Mouse (Mus musculus) heart, postnatal 4 days (tissue): ENCODE measurements around the gene Gm45837. TPM values are rescaled to one million over a fixed set of nuclear protein-coding genes. Genes with fewer than 3 reads are reported as not detected.

Experiments used
- DNase-seq: peaks from one replicate; pipeline ENCODE4 v3.0.0; 2021
- total RNA-seq, 2 experiments: library from RNA; stranded (reverse); gene quantifications; 2 replicates each; pipeline ENCODE4 v1.2.3; 2021

The Gm45837 gene
- total RNA-seq, 2 experiments from 2014 or later: 7.4 TPM; not detected in 1

GRCm38 (mm10) chr7:101443093-101443492 is 32.4 kb downstream of the Gm45837 start:
- DNase-seq: no peak

GRCm38 (mm10) chr7:101444211-101444610 is 33.5 kb downstream of the Gm45837 start:
- no peak for DNase-seq

GRCm38 (mm10) chr7:101449855-101450254 is 39.2 kb downstream of the Gm45837 start:
- DNase-seq: no peak

GRCm38 (mm10) chr7:101450422-101451401 is 40.0 kb downstream of the Gm45837 start:
- peak; percentile 95 for DNase-seq

GRCm38 (mm10) chr7:101452669-101453068 is 42.0 kb downstream of the Gm45837 start:
- DNase-seq: no peak

GRCm38 (mm10) chr7:101453296-101453695 is 42.6 kb downstream of the Gm45837 start:
- DNase-seq: no peak

- peak; percentile 55 for DNase-seq
These were observed 43.0 kb downstream of the Gm45837 start for GRCm38 (mm10) chr7:101453725-101454124.

- DNase-seq: no peak
These were observed 43.8 kb downstream of the Gm45837 start for GRCm38 (mm10) chr7:101454479-101454878.

GRCm38 (mm10) chr7:101455141-101455540 is 44.5 kb downstream of the Gm45837 start:
- no peak for DNase-seq

GRCm38 (mm10) chr7:101456318-101456717 is 45.6 kb downstream of the Gm45837 start:
- no peak for DNase-seq

GRCm38 (mm10) chr7:101456789-101457188 is 46.1 kb downstream of the Gm45837 start:
- DNase-seq: no peak

GRCm38 (mm10) chr7:101457283-101457682 is 46.6 kb downstream of the Gm45837 start:
- no peak for DNase-seq

- peak; percentile 47 for DNase-seq
These were observed 47.1 kb downstream of the Gm45837 start for GRCm38 (mm10) chr7:101457801-101458200.

- DNase-seq: no peak
These were observed 47.6 kb downstream of the Gm45837 start for GRCm38 (mm10) chr7:101458278-101458781.

- DNase-seq: no peak
These were observed 48.7 kb downstream of the Gm45837 start for GRCm38 (mm10) chr7:101459305-101459813.

- no peak for DNase-seq
These were observed 49.4 kb downstream of the Gm45837 start for GRCm38 (mm10) chr7:101459923-101460607.

- DNase-seq: peak; percentile 83
These were observed 49.9 kb downstream of the Gm45837 start for GRCm38 (mm10) chr7:101460608-101460957.

GRCm38 (mm10) chr7:101461571-101461970 is 50.9 kb downstream of the Gm45837 start:
- no peak for DNase-seq

- DNase-seq: peak; percentile 59
These were observed 51.8 kb downstream of the Gm45837 start for GRCm38 (mm10) chr7:101462327-101463068.

- no peak for DNase-seq
These were observed 53.1 kb downstream of the Gm45837 start for GRCm38 (mm10) chr7:101463665-101464271.

GRCm38 (mm10) chr7:101464927-101465326 is 54.2 kb downstream of the Gm45837 start:
- DNase-seq: no peak

- peak; percentile 67 for DNase-seq
These were observed 54.7 kb downstream of the Gm45837 start for GRCm38 (mm10) chr7:101465392-101465791.
